Mouse (Mus musculus) heart, embryonic 14.5 days (tissue): ENCODE measurements around the gene Olfr94. TPM values are rescaled to one million over a fixed set of nuclear protein-coding genes. Genes with fewer than 3 reads are reported as not detected.
A peak's percentile ranks its signal among the peaks of the same experiment; 100 is the strongest.

Source experiments
- ATAC-seq: fragments of 200-750 bp; cut with Nextera tagmentation; 2 replicates; pipeline ENCODE4 v1.8.0; 2017; ENCODE audit warnings: low read depth, moderate TSS enrichment; ENCODE audit not compliant: insufficient number of reproducible peaks, insufficient read depth, low FRiP score
- H3K27ac ChIP-seq, 2 experiments: fragments of 200-500 bp in 1 of 2; fragments of 300-500 bp in 1 of 2; sonication (generic) in 1 of 2; replicated peaks in 1 of 2; 2 replicates each; pipeline ENCODE4 v1.5.1; 2012 to 2014; ENCODE audit warnings: low read depth in 2 of 2, low read length in 2 of 2, control low read depth in 1 of 2, mild to moderate bottlenecking in 1 of 2, mixed read lengths in 1 of 2; ENCODE audit not compliant: control insufficient read depth in 1 of 2, insufficient read depth in 1 of 2
- H3K27me3 ChIP-seq: fragments of 300-500 bp; sonication (generic); 2 replicates; pipeline ENCODE4 v1.6.1; 2014; ENCODE audit warnings: mild to moderate bottlenecking, low read length, control low read depth; ENCODE audit not compliant: control insufficient read depth, insufficient read depth
- H3K36me3 ChIP-seq: fragments of 300-500 bp; sonication (generic); 2 replicates; pipeline ENCODE4 v1.6.1; 2014; ENCODE audit warnings: mild to moderate bottlenecking, control low read depth, low read length, mixed read lengths; ENCODE audit not compliant: control insufficient read depth, insufficient read depth
- H3K4me1 ChIP-seq, 2 experiments: fragments of 200-500 bp in 1 of 2; fragments of 300-500 bp in 1 of 2; sonication (generic) in 1 of 2; 2 replicates each; pipeline ENCODE4 v1.6.1; 2012 to 2014; ENCODE audit warnings: low read length in 2 of 2, control low read depth in 1 of 2, mixed read lengths in 1 of 2; ENCODE audit not compliant: control insufficient read depth in 2 of 2, insufficient read depth in 2 of 2
- H3K4me2 ChIP-seq: fragments of 300-500 bp; sonication (generic); 2 replicates; pipeline ENCODE4 v1.6.1; 2014; ENCODE audit warnings: mild to moderate bottlenecking, low read length
- H3K4me3 ChIP-seq, 2 experiments: fragments of 200-500 bp in 1 of 2; fragments of 300-500 bp in 1 of 2; sonication (generic) in 1 of 2; 2 replicates each; pipeline ENCODE4 v1.5.1; 2012 to 2014; ENCODE audit warnings: low read length in 2 of 2, mild to moderate bottlenecking in 2 of 2, control low read depth in 1 of 2, low read depth in 1 of 2, moderate library complexity in 1 of 2; ENCODE audit not compliant: control insufficient read depth in 1 of 2, insufficient read depth in 1 of 2
- H3K9ac ChIP-seq: fragments of 300-500 bp; sonication (generic); 2 replicates; pipeline ENCODE4 v1.6.1; 2014; ENCODE audit warnings: mild to moderate bottlenecking, low read length
- H3K9me3 ChIP-seq: fragments of 300-500 bp; sonication (generic); 2 replicates; pipeline ENCODE4 v1.6.1; 2016; ENCODE audit warnings: low read length, control low read depth; ENCODE audit not compliant: control insufficient read depth
- WGBS: fragments of 180-500 bp; shearing (Covaris S2); extraction: QIAGEN DNeasy Blood & Tissue Kit; methylation state at CpG from one replicate; pipeline ENCODE4 v1.1.7; 2014; 5-methylcytosine and 5-hydroxymethylcytosine counted together
- polyA plus RNA-seq: library from polyadenylated mRNA; unstranded; fragments of >200 nt; fragmentation: Nextera tagmentation; extraction: Ambion mirVana; gene quantifications from 2 replicates; pipeline ENCODE4 v1.2.1, GENCODE M21; 2014

Gene Olfr94
- polyA plus RNA-seq, 1 experiment from 2014 or later: not detected

DNA sequence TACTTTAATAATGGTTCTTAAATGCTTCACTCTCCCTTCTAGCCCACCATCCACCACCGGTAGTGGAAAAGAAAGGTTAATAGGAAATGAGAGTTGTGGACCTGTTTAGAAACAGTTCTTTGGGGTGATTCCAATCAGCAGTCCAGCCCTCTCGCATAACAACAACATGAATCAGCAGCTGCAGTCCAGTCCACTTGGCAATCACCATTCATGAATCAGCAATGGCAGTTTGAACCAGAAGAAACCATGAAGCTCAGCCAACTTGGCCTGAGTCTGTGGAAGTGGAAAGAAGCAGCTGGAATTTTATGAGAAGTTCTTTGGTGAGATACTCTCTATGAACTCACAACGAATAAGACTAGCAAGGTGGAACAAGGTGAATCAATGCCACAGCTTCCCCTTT lies 17.7 kb upstream of the Olfr94 start:
- Histone ChIP-seq H3K27me3 (no peaks in the 10 kb centered on the region), H3K4me3 (no peak overlapping the region), H3K36me3 (no peaks in the 10 kb centered on the region), H3K27ac (no peak overlapping the region), H3K9me3 (peaks cover 6% of the 10 kb centered on the region; the same call in 1 of the 2 replicates), H3K4me1 (no peaks in the 10 kb centered on the region), H3K4me2 (no peak overlapping the region), H3K9ac (no peak overlapping the region)
- 76% methylated on average over 3 of the region's 3 CpGs for WGBS
- no peak for ATAC-seq

DNA sequence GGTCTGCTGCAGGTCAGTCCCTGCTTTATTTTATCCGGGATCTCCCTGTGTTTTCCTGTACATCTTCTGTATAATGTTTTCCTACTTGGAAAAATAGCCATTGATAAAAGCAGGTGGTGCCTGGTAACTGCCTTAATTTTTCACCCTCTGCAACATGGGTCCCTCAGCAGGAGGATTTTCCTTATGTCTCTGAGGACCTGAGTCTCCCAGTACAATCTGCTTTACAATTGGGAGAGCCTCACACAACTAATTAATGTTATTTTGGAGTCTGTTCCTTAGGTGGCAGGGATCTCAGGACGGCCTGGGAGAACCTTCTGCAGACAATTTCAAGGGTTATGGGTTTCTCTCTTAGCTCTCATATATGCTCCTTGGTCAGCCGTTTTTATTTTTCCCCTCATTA lies 12.2 kb upstream of the Olfr94 start, which contains the start of gene Olfr95:
Gene Olfr95 (minus strand): TSS at position 101 of the 400 bp plus-strand sequence.
- 63% methylated on average over 3 of the region's 3 CpGs for WGBS
- H3K4me3 ChIP-seq: no peak within 1 kb of the TSS
- H3K27me3 ChIP-seq: peaks cover 13% of the 10 kb centered on the region
- no peak within 1 kb of the TSS for H3K27ac ChIP-seq
- no peak within 1 kb of the TSS for H3K9ac ChIP-seq
- ATAC-seq: no peak
- no peaks in the 10 kb centered on the region for H3K36me3 ChIP-seq
- H3K4me1 ChIP-seq: no peaks in the 10 kb centered on the region
- peaks cover 6% of the 10 kb centered on the region; the same call in 1 of the 2 replicates for H3K9me3 ChIP-seq
- no peak within 1 kb of the TSS for H3K4me2 ChIP-seq

DNA sequence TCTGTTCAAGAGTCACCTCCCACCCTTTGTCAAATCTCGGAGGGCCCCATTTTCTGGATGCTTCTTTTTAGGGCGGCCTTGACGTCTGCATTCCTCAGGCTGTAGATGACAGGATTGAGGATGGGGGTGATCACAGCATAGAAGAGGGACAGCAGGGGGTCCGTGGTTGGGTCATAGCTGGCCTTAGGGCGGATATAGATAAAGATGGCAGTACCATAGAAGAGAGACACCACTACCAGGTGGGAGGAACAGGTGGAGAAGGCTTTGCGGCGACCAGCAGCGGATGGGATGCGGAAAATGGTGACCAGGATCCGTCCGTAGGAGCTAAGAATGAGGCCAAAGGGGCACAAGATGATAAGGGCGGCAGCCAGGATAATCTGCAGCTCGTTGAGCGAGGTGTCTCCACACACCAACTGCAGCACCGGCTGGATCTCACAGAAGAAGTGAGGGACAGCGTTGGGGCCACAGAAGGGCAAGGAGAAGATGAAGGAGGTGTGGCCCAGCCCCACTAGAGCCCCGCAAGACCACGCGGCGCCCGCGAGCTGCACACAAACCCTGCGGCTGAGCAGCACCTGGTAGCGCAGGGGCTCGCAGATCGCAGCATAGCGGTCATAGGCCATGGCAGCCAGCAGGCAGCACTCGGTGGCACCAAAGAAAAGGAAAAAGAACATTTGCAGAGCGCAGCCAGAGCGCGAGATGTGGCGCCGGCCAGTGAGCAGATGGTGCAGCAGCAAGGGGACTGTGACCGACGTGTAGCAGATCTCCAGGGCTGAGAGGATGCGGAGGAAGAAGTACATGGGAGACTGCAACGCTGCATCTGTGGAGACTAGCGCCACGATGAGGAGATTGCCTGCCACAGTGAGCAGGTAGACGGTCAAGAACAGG lies 10.3 kb upstream of the Olfr94 start:
- 14% methylated on average over 40 of the region's 40 CpGs for WGBS
- H3K9ac ChIP-seq: no peak overlapping the region
- peak overlapping the region; percentile 44 for H3K4me2 ChIP-seq
- H3K27me3 ChIP-seq: peaks cover 13% of the 10 kb centered on the region
- H3K36me3 ChIP-seq: no peaks in the 10 kb centered on the region
- no peaks in the 10 kb centered on the region for H3K4me1 ChIP-seq
- H3K4me3 ChIP-seq: peak overlapping the region; percentile 2 to 5; a peak in 1 of 4 replicates
- no peak for ATAC-seq
- H3K27ac ChIP-seq: no peak overlapping the region
- H3K9me3 ChIP-seq: no peaks in the 10 kb centered on the region

DNA sequence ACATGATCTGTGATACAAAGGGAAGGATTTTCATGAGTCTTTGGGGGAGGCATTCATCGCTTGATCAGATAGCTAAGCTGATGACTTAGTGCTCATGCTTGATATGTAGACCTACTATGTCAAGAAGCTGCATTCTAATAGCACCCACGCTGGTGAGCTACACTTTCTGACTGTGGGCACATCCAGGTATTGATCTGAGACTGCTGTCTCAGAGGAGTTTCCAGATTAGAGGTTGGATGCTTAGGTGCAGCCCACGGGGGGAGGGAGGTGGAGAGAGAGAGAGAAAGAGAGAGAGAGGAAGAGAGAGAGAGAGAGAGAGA lies 3.1 kb upstream of the Olfr94 start:
- Histone ChIP-seq H3K4me1 (no peaks in the 10 kb centered on the region), H3K4me2 (no peak overlapping the region), H3K9me3 (no peaks in the 10 kb centered on the region), H3K9ac (no peak overlapping the region), H3K27ac (no peak overlapping the region), H3K27me3 (peaks cover 10% of the 10 kb centered on the region), H3K36me3 (no peaks in the 10 kb centered on the region), H3K4me3 (no peak overlapping the region)
- no peak for ATAC-seq
- WGBS: 29% methylated on average over 3 of the region's 3 CpGs

DNA sequence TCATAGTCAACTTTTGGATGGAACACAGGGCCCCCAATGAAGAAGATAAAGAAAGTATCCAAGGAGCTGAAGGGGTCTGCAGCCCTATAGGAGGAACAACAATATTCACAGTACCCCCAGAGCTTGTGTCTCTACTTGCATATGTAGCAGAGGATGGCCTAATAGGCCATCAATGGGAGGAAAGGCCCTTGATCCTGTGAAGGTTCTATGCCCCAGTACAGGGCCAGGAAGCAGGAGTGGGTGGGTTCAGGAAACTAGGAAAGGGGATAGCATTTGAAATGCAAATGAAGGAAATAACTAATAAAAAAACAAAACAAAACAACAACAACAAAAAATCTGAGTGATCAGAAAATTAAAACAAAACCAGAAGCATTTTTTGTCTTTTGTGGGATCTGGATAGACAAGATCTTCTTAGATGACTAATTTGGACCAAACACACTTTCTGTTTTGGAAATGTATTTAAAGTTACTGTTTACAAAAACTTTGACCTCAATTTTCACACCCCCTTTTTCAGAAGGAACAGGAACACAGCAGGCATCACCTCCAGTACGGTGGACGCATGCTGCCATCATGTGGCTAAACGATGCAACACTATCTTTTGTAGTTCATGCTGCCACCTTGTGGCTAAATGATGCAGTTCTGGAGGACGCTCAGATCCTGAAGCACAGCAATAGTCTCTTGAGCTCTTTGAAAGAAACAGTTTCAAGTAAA lies 2.6 kb upstream of the Olfr94 start:
- no peak for ATAC-seq
- WGBS: 1% methylated on average over 4 of the region's 4 CpGs
- Histone ChIP-seq H3K27ac (no peak overlapping the region), H3K4me1 (no peaks in the 10 kb centered on the region), H3K4me3 (no peak overlapping the region), H3K4me2 (no peak overlapping the region), H3K27me3 (peaks cover 15% of the 10 kb centered on the region), H3K36me3 (no peaks in the 10 kb centered on the region), H3K9ac (no peak overlapping the region), H3K9me3 (no peaks in the 10 kb centered on the region)

DNA sequence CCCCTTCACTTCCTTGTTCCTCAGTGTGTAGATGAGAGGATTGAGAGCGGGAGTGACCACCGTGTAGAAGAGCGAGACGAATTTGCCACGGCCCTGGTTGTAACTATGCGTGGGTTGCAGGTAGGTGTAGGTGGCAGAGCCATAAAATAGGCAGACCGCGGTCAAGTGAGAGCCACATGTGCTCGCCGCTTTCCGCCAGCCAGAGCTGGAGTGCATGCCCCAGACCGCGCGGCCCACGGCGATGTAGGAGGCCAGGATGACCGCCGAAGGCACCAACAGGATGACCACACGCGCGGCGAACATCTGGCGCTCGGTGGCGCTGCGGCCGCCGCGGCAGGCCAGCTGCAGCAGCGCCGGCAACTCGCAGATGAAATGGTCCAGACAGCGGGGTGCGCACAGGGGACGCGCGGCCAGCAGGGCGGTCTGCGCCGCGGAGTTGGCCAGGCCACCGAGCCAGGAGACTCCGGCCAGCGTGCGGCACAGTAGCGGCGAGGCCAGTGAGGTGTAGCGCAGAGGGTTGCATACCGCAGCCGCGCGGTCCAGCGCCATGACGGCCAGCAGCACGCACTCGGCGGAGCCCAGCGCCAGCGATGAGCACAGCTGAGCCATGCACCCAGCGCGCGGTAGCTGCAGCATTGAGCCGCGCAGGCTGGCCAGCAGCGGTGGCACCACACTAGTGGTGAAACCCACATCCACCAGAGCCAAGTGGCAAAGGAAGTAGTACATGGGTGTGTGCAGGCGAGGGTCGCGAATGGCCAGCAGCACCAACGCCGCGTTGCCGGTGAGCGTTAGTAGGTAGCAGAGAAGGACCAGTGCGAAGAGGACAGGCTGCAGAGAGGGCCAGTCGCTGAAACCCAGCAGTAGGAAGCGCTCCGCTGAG lies 3.7 kb downstream of the Olfr94 start:
- Histone ChIP-seq H3K4me3 (peak overlapping the region; percentile 39 to 46), H3K4me1 (peaks cover 0 to 11% of the 10 kb centered on the region in 2 experiments; a peak in 2 of 4 replicates), H3K4me2 (peak overlapping the region; percentile 88), H3K9me3 (no peaks in the 10 kb centered on the region), H3K27ac (no peak overlapping the region), H3K27me3 (peaks cover 52% of the 10 kb centered on the region), H3K9ac (peak overlapping the region; percentile 13; the same call in 1 of the 2 replicates), H3K36me3 (no peaks in the 10 kb centered on the region)
- peak; percentile 21; the same call in 1 of the 2 replicates for ATAC-seq
- 1% methylated on average over 77 of the region's 77 CpGs for WGBS

DNA sequence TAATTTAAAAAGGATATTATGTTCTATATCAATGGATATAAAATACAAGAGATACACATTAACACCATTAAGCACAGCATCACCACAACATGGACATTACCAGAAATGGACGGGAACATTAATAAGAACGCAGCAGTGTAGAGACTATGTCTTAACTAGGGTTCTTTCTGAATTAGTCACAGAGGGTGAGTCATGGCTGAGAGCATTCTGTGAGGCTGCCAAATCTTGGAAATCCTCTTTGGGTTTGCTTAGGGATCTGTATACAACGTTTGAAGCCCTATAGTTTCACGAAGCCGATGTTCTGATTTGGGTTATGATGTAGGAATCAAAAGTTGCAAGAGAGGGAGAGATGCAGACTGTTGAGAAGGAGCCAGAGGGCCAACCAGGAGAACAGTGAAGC lies 6.0 kb downstream of the Olfr94 start:
- Histone ChIP-seq H3K27ac (no peak overlapping the region), H3K27me3 (peaks cover 49% of the 10 kb centered on the region), H3K36me3 (no peaks in the 10 kb centered on the region), H3K4me3 (no peak overlapping the region), H3K4me1 (peaks cover 0 to 11% of the 10 kb centered on the region in 2 experiments; a peak in 2 of 4 replicates), H3K9ac (no peak overlapping the region), H3K4me2 (no peak overlapping the region), H3K9me3 (no peaks in the 10 kb centered on the region)
- WGBS: 80% methylated on average over 5 of the region's 5 CpGs
- no peak for ATAC-seq
